20 mouse cellular contexts compared by ENCODE assay signal in the genomic region with DNA sequence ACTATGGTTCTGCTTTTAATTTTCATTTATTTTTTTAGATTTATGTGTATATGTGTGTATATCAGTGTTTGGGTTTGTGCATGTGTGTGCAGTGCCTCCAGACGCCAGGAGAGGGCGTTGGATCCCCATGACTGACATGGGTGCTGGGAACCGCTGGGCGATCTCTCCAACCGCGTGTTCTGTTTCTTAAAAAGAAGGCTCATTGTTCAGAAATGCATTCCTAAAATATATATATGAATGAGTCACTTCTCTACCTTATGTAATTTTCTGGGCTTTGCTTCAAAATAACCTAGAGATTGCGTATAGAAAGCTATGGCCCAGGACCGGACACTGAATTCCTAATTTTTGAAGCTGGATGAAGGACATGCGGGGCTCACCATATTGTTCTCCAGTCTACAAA. TPM values are rescaled to one million over a fixed set of nuclear protein-coding genes. Genes with fewer than 3 reads are reported as not detected.
DNase-seq lines count a peak whose midpoint lies in the region; ATAC-seq and TF ChIP-seq lines count a peak whose summit lies in the region.
"Had no signal": no experiment of that assay in that cellular context is flagged by ENCODE, and none has a peak within 500 bp of the region (broad histone marks: within the 10 kb centered on the region; RNA-seq: fewer than 3 reads in every experiment).

No protein-coding gene starts in this region.

- H3K4me3 ChIP-seq in liver, adult 2 months (ENCODE audit: insufficient read depth, low read depth, low read length) = no peak overlapping the region
- no peak overlapping the region for H3K4me3 ChIP-seq in liver, embryonic 12.5 days
- no peak overlapping the region for H3K4me3 ChIP-seq in testis, adult 2 months (ENCODE audit: control insufficient read depth, low read depth, low read length)
- H3K4me3 ChIP-seq: heart, embryonic 12.5 days; hindbrain, embryonic 12.5 days had no signal

- H3K27me3 ChIP-seq in liver, adult 2 months (ENCODE audit: control insufficient read depth, insufficient read depth, low read length) = no peaks in the 10 kb centered on the region
- no peaks in the 10 kb centered on the region for H3K27me3 ChIP-seq in liver, embryonic 12.5 days (replicated peaks)
- no peaks in the 10 kb centered on the region for H3K27me3 ChIP-seq in testis, adult 2 months (ENCODE audit: control insufficient read depth, insufficient read depth, low read length)
- H3K27me3 ChIP-seq: heart, embryonic 12.5 days; hindbrain, embryonic 12.5 days had no signal

- no peak overlapping the region for H3K9ac ChIP-seq in liver, adult 2 months (ENCODE audit: low read depth, low read length)
- H3K9ac ChIP-seq in liver, embryonic 12.5 days = no peak overlapping the region
- H3K9ac ChIP-seq: heart, embryonic 12.5 days; hindbrain, embryonic 12.5 days had no signal

- no peak overlapping the region for H3K27ac ChIP-seq in liver, adult 2 months (replicated peaks; ENCODE audit: insufficient read depth, low read depth, low read length)
- H3K27ac ChIP-seq in liver, embryonic 12.5 days = no peak overlapping the region
- no peak overlapping the region for H3K27ac ChIP-seq in testis, adult 2 months (ENCODE audit: control insufficient read depth, insufficient read depth, low read depth, low read length)
- H3K27ac ChIP-seq: hindbrain, embryonic 12.5 days had no signal

- no peak for DNase-seq in liver, adult 2 months (ENCODE audit: extremely low read depth, low read depth, low spot score)
- DNase-seq in testis, postnatal 14 days (ENCODE audit: low spot score) = no peak
- DNase-seq in ZHBTc4 (ENCODE audit: low read depth, low spot score) = peak; percentile 72
- no peak for DNase-seq in thymus, postnatal 0 days (ENCODE audit: low spot score)
- DNase-seq in adrenal gland, adult (ENCODE audit: inconsistent age in 2 of 2, low spot score in 1 of 2) = no peak
- DNase-seq: adrenal gland, adult 8-10 months; cerebellum, adult 11-12 months; cerebellum, postnatal 25 days; heart, postnatal 14 days; kidney, adult 8-10 months; kidney, postnatal 14 days; left cerebral cortex, postnatal 4 days; liver; thymus, postnatal 4 days had no signal

- H3K9me3 ChIP-seq in liver, embryonic 12.5 days (replicated peaks) = no peaks in the 10 kb centered on the region
- H3K9me3 ChIP-seq: heart, embryonic 12.5 days; hindbrain, embryonic 12.5 days had no signal

- H3K79me2 ChIP-seq in liver, adult 2 months (ENCODE audit: control insufficient read depth, insufficient read depth, low read length) = no peaks in the 10 kb centered on the region

- 0 out of 2 replicates have a peak, but pooled peaks have one; percentile 14 for TF ChIP-seq CTCF in liver, adult 2 months (IDR thresholded peaks at IDR 0.05; ENCODE audit: low read depth, low read length)
- peak; percentile 63; the same call in 1 of the 2 replicates for TF ChIP-seq CTCF in testis, adult 2 months (IDR thresholded peaks at IDR 0.05; ENCODE audit: control insufficient read depth, insufficient read depth, insufficient replicate concordance, low read depth, low read length)

- H3K36me3 ChIP-seq in liver, adult 2 months (ENCODE audit: control insufficient read depth, insufficient read depth, low read length) = peaks cover 20% of the 10 kb centered on the region; the same call in 1 of the 2 replicates
- H3K36me3 ChIP-seq in liver, embryonic 12.5 days = peaks cover 98% of the 10 kb centered on the region
- H3K36me3 ChIP-seq in testis, adult 2 months (ENCODE audit: control insufficient read depth, insufficient read depth, low read length) = no peaks in the 10 kb centered on the region

- no peak for ATAC-seq in liver, embryonic 12.5 days
- ATAC-seq: midbrain, embryonic 16.5 days had no signal

- TF ChIP-seq POLR2A in liver, adult 2 months (IDR thresholded peaks at IDR 0.05; ENCODE audit: extremely low read depth, insufficient read depth, low read length) = no peak
- TF ChIP-seq POLR2A in testis, adult 2 months (IDR thresholded peaks at IDR 0.05; ENCODE audit: control insufficient read depth, low read depth, low read length) = no peak

- 92% methylated on average over 9 of the region's 9 CpGs for WGBS in liver, adult 2 months
- WGBS in liver, embryonic 12.5 days (ENCODE audit: insufficient replicate concordance) = 86% methylated on average over 9 of the region's 9 CpGs

- H3K4me2 ChIP-seq in liver, embryonic 12.5 days = no peak overlapping the region
- H3K4me2 ChIP-seq: heart, embryonic 12.5 days; hindbrain, embryonic 12.5 days had no signal

- no peaks in the 10 kb centered on the region for H3K4me1 ChIP-seq in liver, adult 2 months (ENCODE audit: control insufficient read depth, insufficient read depth, low read length)
- H3K4me1 ChIP-seq in liver, embryonic 12.5 days = peaks cover 27% of the 10 kb centered on the region
- H3K4me1 ChIP-seq in testis, adult 2 months (ENCODE audit: control insufficient read depth, insufficient read depth, low read length) = no peaks in the 10 kb centered on the region
- H3K4me1 ChIP-seq: hindbrain, embryonic 12.5 days had no signal

RNA-seq across cellular contexts. Expression of a gene that starts 13.4 kb away (rescaled TPM):
- total RNA-seq in liver, adult 2 months (2014; rRNA removed) = 15.5 and 19.7 TPM in 2 replicates
- polyA plus RNA-seq in liver, adult 2 months (2012; rRNA removed) = 12.9 and 14.6 TPM in 2 replicates
- 43.1 and 45.5 TPM in 2 replicates for polyA plus RNA-seq in liver, embryonic 12.5 days (2016; fragmentation: Nextera tagmentation; extraction: Ambion mirVana)
- polyA plus RNA-seq in testis, adult 2 months (2012; rRNA removed) = 12.8 and 15.0 TPM in 2 replicates
- 29.2 and 30.1 TPM in 2 replicates for polyA plus RNA-seq in thymus, postnatal 0 days (2015; fragmentation: Nextera tagmentation; extraction: Ambion mirVana)

RNA-seq across cellular contexts. Expression of a gene that starts 14.1 kb away (rescaled TPM):
- total RNA-seq in liver, adult 2 months (2014; rRNA removed) = under 0.01 TPM in 2 replicates
- not detected in 2 replicates for polyA plus RNA-seq in liver, adult 2 months (2012; rRNA removed)
- polyA plus RNA-seq in liver, embryonic 12.5 days (2016; fragmentation: Nextera tagmentation; extraction: Ambion mirVana) = 0.06 and 0.11 TPM in 2 replicates
- polyA plus RNA-seq in testis, adult 2 months (2012; rRNA removed) = 0.06 and 0.07 TPM in 2 replicates
- polyA plus RNA-seq in thymus, postnatal 0 days (2015; fragmentation: Nextera tagmentation; extraction: Ambion mirVana) = 0.07 and 0.08 TPM in 2 replicates
- total RNA-seq: neutrophil, adult 5-6 weeks had no signal

RNA-seq across cellular contexts. Expression of a gene that starts 43.4 kb away (rescaled TPM):
- total RNA-seq in liver, adult 2 months (2014; rRNA removed) = 52.3 and 66.0 TPM in 2 replicates
- polyA plus RNA-seq in liver, adult 2 months (2012; rRNA removed) = 42.7 and 51.1 TPM in 2 replicates
- polyA plus RNA-seq in liver, embryonic 12.5 days (2016; fragmentation: Nextera tagmentation; extraction: Ambion mirVana) = 99.9 and 102 TPM in 2 replicates
- 4.9 and 5.7 TPM in 2 replicates for polyA plus RNA-seq in testis, adult 2 months (2012; rRNA removed)
- 99.2 and 105 TPM in 2 replicates for polyA plus RNA-seq in thymus, postnatal 0 days (2015; fragmentation: Nextera tagmentation; extraction: Ambion mirVana)

RNA-seq across cellular contexts. Expression of a gene that starts 47.8 kb away (rescaled TPM):
- 59.7 and 71.0 TPM in 2 replicates for total RNA-seq in liver, adult 2 months (2014; rRNA removed)
- polyA plus RNA-seq in liver, adult 2 months (2012; rRNA removed) = 61.2 and 61.5 TPM in 2 replicates
- polyA plus RNA-seq in liver, embryonic 12.5 days (2016; fragmentation: Nextera tagmentation; extraction: Ambion mirVana) = 193 and 197 TPM in 2 replicates
- polyA plus RNA-seq in testis, adult 2 months (2012; rRNA removed) = 272 and 388 TPM in 2 replicates
- polyA plus RNA-seq in thymus, postnatal 0 days (2015; fragmentation: Nextera tagmentation; extraction: Ambion mirVana) = 266 and 274 TPM in 2 replicates
